Mouse (Mus musculus): ENCODE data around the gene Mgarp. TPM values are rescaled to one million over a fixed set of nuclear protein-coding genes. Genes with fewer than 3 reads are reported as not detected.
"Not testable (repeated sequence)": the region's sequence is repeated elsewhere in the genome, so short reads cannot be mapped to it uniquely, and the experiment has no call there.

The Mgarp gene
- polyA plus RNA-seq, 1 experiment: 0.36 TPM

- H3K4me1 ChIP-seq (ENCODE audit: control insufficient read depth, insufficient read depth, insufficient read length): peaks cover 5% of the 10 kb centered on the region; the same call in 1 of the 2 replicates
- under 1% methylated on average over 40 of the region's 40 CpGs for WGBS
- TF ChIP-seq POLR2A (IDR thresholded peaks at IDR 0.05; ENCODE audit: low read depth, low read length) (peak; percentile 94), CTCF (IDR thresholded peaks at IDR 0.05; ENCODE audit: extremely low read depth, insufficient read depth, insufficient read length, insufficient replicate concordance) (peak; percentile 99)
- peak; percentile 83 to 96 for DNase-seq (ENCODE audit: low read depth in 1 of 2, low spot score in 2 of 2)
- peaks cover 10% of the 10 kb centered on the region for H3K36me3 ChIP-seq (ENCODE audit: control insufficient read depth, insufficient read depth, low read length)
- peak within 1 kb of the TSS; percentile 95 for H3K4me3 ChIP-seq (ENCODE audit: extremely low read depth, insufficient read depth, insufficient read length)
- peak within 1 kb of the TSS; percentile 63 for H3K27ac ChIP-seq (ENCODE audit: insufficient read depth, low read length)
- H3K27me3 ChIP-seq (ENCODE audit: control insufficient read depth, insufficient read depth, low read length): no peaks in the 10 kb centered on the region
These were observed 12.1 kb upstream of the Mgarp start, which contains the start of gene Ndufc1 for GRCm38 (mm10) chr3:51408561-51409183. Gene Ndufc1 (minus strand): TSS chr3:51408988.

- Histone ChIP-seq H3K27me3 (ENCODE audit: control insufficient read depth, insufficient read depth, low read length) (no peaks in the 10 kb centered on the region), H3K36me3 (ENCODE audit: control insufficient read depth, insufficient read depth, low read length) (peaks cover 10% of the 10 kb centered on the region), H3K4me3 (ENCODE audit: extremely low read depth, insufficient read depth, insufficient read length) (peak overlapping the region; percentile 95), H3K27ac (ENCODE audit: insufficient read depth, low read length) (no peak overlapping the region; the same call in 1 of the 2 replicates), H3K4me1 (ENCODE audit: control insufficient read depth, insufficient read depth, insufficient read length) (peaks cover 5% of the 10 kb centered on the region; the same call in 1 of the 2 replicates)
- WGBS: 34% methylated on average over 20 of the region's 20 CpGs
- no peak for DNase-seq (ENCODE audit: low read depth in 1 of 2, low spot score in 2 of 2)
- TF ChIP-seq POLR2A (IDR thresholded peaks at IDR 0.05; ENCODE audit: low read depth, low read length) (no peak), CTCF (IDR thresholded peaks at IDR 0.05; ENCODE audit: extremely low read depth, insufficient read depth, insufficient read length, insufficient replicate concordance) (no peak)
These were observed 11.5 kb upstream of the Mgarp start for GRCm38 (mm10) chr3:51407870-51408560.

DNA sequence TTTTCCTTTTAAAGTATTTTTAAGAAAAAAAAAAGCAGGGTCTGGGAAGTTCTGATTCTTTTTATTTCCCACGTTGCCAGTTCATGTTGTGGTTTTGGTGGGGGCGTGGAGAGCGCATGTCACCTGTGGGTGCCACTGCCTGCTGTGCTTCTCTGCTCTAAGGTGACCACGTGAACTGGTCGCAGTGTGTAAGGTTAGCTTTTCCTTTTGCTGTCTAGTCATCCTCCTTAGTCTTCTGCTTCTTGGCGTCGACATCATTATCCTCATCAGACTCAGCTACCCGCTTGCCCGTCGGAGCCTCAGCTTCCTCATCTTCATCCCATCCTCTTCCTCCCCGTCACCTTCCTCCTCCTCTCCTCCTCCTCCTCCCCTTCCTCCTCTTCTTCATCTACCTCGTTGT lies 6.1 kb upstream of the Mgarp start:
- no peaks in the 10 kb centered on the region; the same call in 1 of the 2 replicates for H3K4me1 ChIP-seq (ENCODE audit: control insufficient read depth, insufficient read depth, insufficient read length)

GRCm38 (mm10) chr3:51402054-51402453 lies 5.5 kb upstream of the Mgarp start:
- not testable (repeated sequence) for H3K4me3 ChIP-seq (ENCODE audit: extremely low read depth, insufficient read depth, insufficient read length); DNase-seq (ENCODE audit: low read depth in 1 of 2, low spot score in 2 of 2); H3K4me1 ChIP-seq (ENCODE audit: control insufficient read depth, insufficient read depth, insufficient read length); H3K36me3 ChIP-seq (ENCODE audit: control insufficient read depth, insufficient read depth, low read length); H3K27ac ChIP-seq (ENCODE audit: insufficient read depth, low read length); H3K27me3 ChIP-seq (ENCODE audit: control insufficient read depth, insufficient read depth, low read length)
- 62% methylated on average over 4 of the region's 4 CpGs for WGBS

More for the DNA sequence above, 6.1 kb upstream of the Mgarp start:
- 81% methylated on average over 12 of the region's 12 CpGs for WGBS
- TF ChIP-seq CTCF (IDR thresholded peaks at IDR 0.05; ENCODE audit: extremely low read depth, insufficient read depth, insufficient read length, insufficient replicate concordance): no peak
- TF ChIP-seq POLR2A (IDR thresholded peaks at IDR 0.05; ENCODE audit: low read depth, low read length): no peak
- DNase-seq (ENCODE audit: low read depth in 1 of 2, low spot score in 2 of 2): no peak
- no peaks in the 10 kb centered on the region for H3K27me3 ChIP-seq (ENCODE audit: control insufficient read depth, insufficient read depth, low read length)
- H3K4me3 ChIP-seq (ENCODE audit: extremely low read depth, insufficient read depth, insufficient read length): no peak overlapping the region
- H3K27ac ChIP-seq (ENCODE audit: insufficient read depth, low read length): no peak overlapping the region
- H3K36me3 ChIP-seq (ENCODE audit: control insufficient read depth, insufficient read depth, low read length): peaks cover 10% of the 10 kb centered on the region

GRCm38 (mm10) chr3:51400682-51401081 lies 4.1 kb upstream of the Mgarp start:
- WGBS: 75% methylated on average over 10 of the region's 10 CpGs
- TF ChIP-seq POLR2A (IDR thresholded peaks at IDR 0.05; ENCODE audit: low read depth, low read length) (no peak), CTCF (IDR thresholded peaks at IDR 0.05; ENCODE audit: extremely low read depth, insufficient read depth, insufficient read length, insufficient replicate concordance) (no peak)
- H3K27me3 ChIP-seq (ENCODE audit: control insufficient read depth, insufficient read depth, low read length): no peaks in the 10 kb centered on the region
- H3K4me1 ChIP-seq (ENCODE audit: control insufficient read depth, insufficient read depth, insufficient read length): peaks cover 3% of the 10 kb centered on the region
- no peak overlapping the region for H3K4me3 ChIP-seq (ENCODE audit: extremely low read depth, insufficient read depth, insufficient read length)
- H3K27ac ChIP-seq (ENCODE audit: insufficient read depth, low read length): no peak overlapping the region
- no peak for DNase-seq (ENCODE audit: low read depth in 1 of 2, low spot score in 2 of 2)
- H3K36me3 ChIP-seq (ENCODE audit: control insufficient read depth, insufficient read depth, low read length): peaks cover 4% of the 10 kb centered on the region

DNA sequence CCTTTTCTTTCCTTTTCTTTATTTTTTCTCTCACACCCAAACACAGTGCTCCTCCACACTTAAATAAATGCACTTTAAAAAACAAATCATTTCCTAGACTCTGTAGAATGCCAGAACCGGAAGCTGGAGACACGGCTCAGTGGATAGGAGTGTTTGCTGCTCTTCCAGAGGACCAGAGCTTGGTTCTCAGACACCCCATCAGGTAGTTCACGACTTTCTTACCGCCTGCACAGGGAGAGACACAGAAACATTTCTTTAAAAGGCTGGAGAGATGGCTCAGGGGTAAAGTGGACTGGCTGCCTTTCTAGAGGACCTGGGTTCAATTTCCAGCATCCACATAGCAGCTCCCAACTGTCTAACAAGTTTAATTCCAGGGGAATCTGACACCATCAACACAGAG lies 3.0 kb upstream of the Mgarp start:
- DNase-seq (ENCODE audit: low read depth in 1 of 2, low spot score in 2 of 2): no peak
- peaks cover 1% of the 10 kb centered on the region; the same call in 1 of the 2 replicates for H3K36me3 ChIP-seq (ENCODE audit: control insufficient read depth, insufficient read depth, low read length)
- no peak overlapping the region for H3K27ac ChIP-seq (ENCODE audit: insufficient read depth, low read length)
- WGBS: 68% methylated on average over 4 of the region's 4 CpGs
- peaks cover 3% of the 10 kb centered on the region for H3K4me1 ChIP-seq (ENCODE audit: control insufficient read depth, insufficient read depth, insufficient read length)
- TF ChIP-seq POLR2A (IDR thresholded peaks at IDR 0.05; ENCODE audit: low read depth, low read length) (no peak), CTCF (IDR thresholded peaks at IDR 0.05; ENCODE audit: extremely low read depth, insufficient read depth, insufficient read length, insufficient replicate concordance) (no peak)
- H3K4me3 ChIP-seq (ENCODE audit: extremely low read depth, insufficient read depth, insufficient read length): no peak overlapping the region
- no peaks in the 10 kb centered on the region for H3K27me3 ChIP-seq (ENCODE audit: control insufficient read depth, insufficient read depth, low read length)

DNA sequence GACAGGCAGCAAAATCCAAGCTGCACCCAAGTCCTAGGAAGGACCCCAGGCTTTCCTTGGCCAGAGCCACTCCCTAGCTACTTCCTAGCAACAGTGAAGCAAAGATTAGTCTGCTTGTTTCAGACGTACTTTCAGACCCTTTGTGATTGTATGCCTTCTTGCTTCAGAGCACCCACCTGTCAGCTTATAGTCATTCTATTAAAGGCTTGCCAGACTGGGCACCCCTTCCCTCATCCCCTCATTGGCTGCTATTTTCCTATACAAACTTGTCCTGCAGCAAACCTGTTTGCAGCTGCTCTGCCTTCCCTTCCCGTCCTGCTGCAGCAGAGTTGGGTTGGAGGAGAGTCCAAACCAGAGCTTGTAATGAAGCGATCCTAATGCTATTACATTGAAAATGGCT lies 2.1 kb upstream of the Mgarp start:
- H3K4me1 ChIP-seq (ENCODE audit: control insufficient read depth, insufficient read depth, insufficient read length): peaks cover 3% of the 10 kb centered on the region
- H3K4me3 ChIP-seq (ENCODE audit: extremely low read depth, insufficient read depth, insufficient read length): no peak overlapping the region
- no peak for DNase-seq (ENCODE audit: low read depth in 1 of 2, low spot score in 2 of 2)
- 42% methylated on average over 3 of the region's 3 CpGs for WGBS
- no peaks in the 10 kb centered on the region for H3K27me3 ChIP-seq (ENCODE audit: control insufficient read depth, insufficient read depth, low read length)
- H3K27ac ChIP-seq (ENCODE audit: insufficient read depth, low read length): no peak overlapping the region
- no peak for TF ChIP-seq POLR2A (IDR thresholded peaks at IDR 0.05; ENCODE audit: low read depth, low read length)
- H3K36me3 ChIP-seq (ENCODE audit: control insufficient read depth, insufficient read depth, low read length): no peaks in the 10 kb centered on the region
